Mouse (Mus musculus): ENCODE data around the gene Metap2. TPM values are rescaled to one million over a fixed set of nuclear protein-coding genes. Genes with fewer than 3 reads are reported as not detected.

Gene Metap2
- polyA plus RNA-seq, 1 experiment from 2014 or later, result 198 TPM

GRCm38 (mm10) chr10:93921160-93921559 lies 24.3 kb upstream of the Metap2 start:
- H3K36me3 ChIP-seq, result no peaks in the 10 kb centered on the region
- no peaks in the 10 kb centered on the region for H3K27me3 ChIP-seq (ENCODE audit: insufficient read depth, poor library complexity, severe bottlenecking)
- no peak overlapping the region for H3K4me3 ChIP-seq
- H3K9me3 ChIP-seq, result no peaks in the 10 kb centered on the region
- no peak overlapping the region for H3K27ac ChIP-seq
- DNase-seq (ENCODE audit: low spot score), result no peak
- 93% methylated on average over 4 of the region's 4 CpGs for WGBS
- peaks cover 3% of the 10 kb centered on the region for H3K4me1 ChIP-seq (replicated peaks)

GRCm38 (mm10) chr10:93919227-93919626 lies 22.3 kb upstream of the Metap2 start:
- Histone ChIP-seq H3K27me3 (ENCODE audit: insufficient read depth, poor library complexity, severe bottlenecking) (0 out of 2 replicates have a peak, but pooled peaks cover 5% of the 10 kb centered on the region), H3K4me3 (no peak overlapping the region), H3K4me1 (replicated peaks) (peaks cover 16% of the 10 kb centered on the region), H3K9me3 (no peaks in the 10 kb centered on the region), H3K27ac (no peak overlapping the region), H3K36me3 (no peaks in the 10 kb centered on the region)
- 79% methylated on average over 13 of the region's 13 CpGs for WGBS
- DNase-seq (ENCODE audit: low spot score), result no peak

GRCm38 (mm10) chr10:93918701-93919100 lies 21.8 kb upstream of the Metap2 start:
- H3K27me3 ChIP-seq (ENCODE audit: insufficient read depth, poor library complexity, severe bottlenecking), result 0 out of 2 replicates have a peak, but pooled peaks cover 5% of the 10 kb centered on the region
- no peak overlapping the region for H3K27ac ChIP-seq
- 78% methylated on average over 6 of the region's 6 CpGs for WGBS
- peaks cover 16% of the 10 kb centered on the region for H3K4me1 ChIP-seq (replicated peaks)
- DNase-seq (ENCODE audit: low spot score), result no peak
- no peaks in the 10 kb centered on the region for H3K9me3 ChIP-seq
- no peaks in the 10 kb centered on the region for H3K36me3 ChIP-seq
- H3K4me3 ChIP-seq, result no peak overlapping the region

GRCm38 (mm10) chr10:93918087-93918486 lies 21.2 kb upstream of the Metap2 start:
- DNase-seq (ENCODE audit: low spot score), result no peak
- Histone ChIP-seq H3K27ac (no peak overlapping the region), H3K9me3 (no peaks in the 10 kb centered on the region), H3K4me3 (no peak overlapping the region), H3K36me3 (no peaks in the 10 kb centered on the region), H3K4me1 (replicated peaks) (peaks cover 16% of the 10 kb centered on the region), H3K27me3 (ENCODE audit: insufficient read depth, poor library complexity, severe bottlenecking) (0 out of 2 replicates have a peak, but pooled peaks cover 5% of the 10 kb centered on the region)
- 90% methylated on average over 2 of the region's 2 CpGs for WGBS

- Histone ChIP-seq H3K36me3 (no peaks in the 10 kb centered on the region), H3K4me1 (replicated peaks) (peaks cover 16% of the 10 kb centered on the region), H3K4me3 (no peak overlapping the region), H3K27me3 (ENCODE audit: insufficient read depth, poor library complexity, severe bottlenecking) (0 out of 2 replicates have a peak, but pooled peaks cover 5% of the 10 kb centered on the region), H3K27ac (no peak overlapping the region), H3K9me3 (no peaks in the 10 kb centered on the region)
- 82% methylated on average over 2 of the region's 2 CpGs for WGBS
- DNase-seq (ENCODE audit: low spot score), result no peak
These were observed 19.9 kb upstream of the Metap2 start for GRCm38 (mm10) chr10:93916778-93917177.

GRCm38 (mm10) chr10:93915531-93916275 lies 18.8 kb upstream of the Metap2 start:
- no peaks in the 10 kb centered on the region for H3K9me3 ChIP-seq
- 0 out of 2 replicates have a peak overlapping the region, but pooled peaks have one; percentile 13 for H3K4me3 ChIP-seq
- no peak for DNase-seq (ENCODE audit: low spot score)
- no peaks in the 10 kb centered on the region for H3K36me3 ChIP-seq
- H3K27ac ChIP-seq, result no peak overlapping the region
- H3K27me3 ChIP-seq (ENCODE audit: insufficient read depth, poor library complexity, severe bottlenecking), result 0 out of 2 replicates have a peak, but pooled peaks cover 5% of the 10 kb centered on the region
- H3K4me1 ChIP-seq (replicated peaks), result peaks cover 16% of the 10 kb centered on the region
- WGBS, result 45% methylated on average over 11 of the region's 11 CpGs

- Histone ChIP-seq H3K9me3 (no peaks in the 10 kb centered on the region), H3K27me3 (ENCODE audit: insufficient read depth, poor library complexity, severe bottlenecking) (0 out of 2 replicates have a peak, but pooled peaks cover 5% of the 10 kb centered on the region), H3K4me1 (replicated peaks) (peaks cover 16% of the 10 kb centered on the region), H3K27ac (no peak overlapping the region), H3K36me3 (no peaks in the 10 kb centered on the region), H3K4me3 (no peak overlapping the region)
- no peak for DNase-seq (ENCODE audit: low spot score)
- whole genome bisulfite sequencing, result 90% methylated on average over 5 of the region's 5 CpGs
These were observed 16.6 kb upstream of the Metap2 start for GRCm38 (mm10) chr10:93913525-93913924.

GRCm38 (mm10) chr10:93912917-93913316 lies 16.0 kb upstream of the Metap2 start:
- 95% methylated on average over 1 of the region's 1 CpGs for WGBS
- Histone ChIP-seq H3K4me3 (no peak overlapping the region), H3K27me3 (ENCODE audit: insufficient read depth, poor library complexity, severe bottlenecking) (0 out of 2 replicates have a peak, but pooled peaks cover 5% of the 10 kb centered on the region), H3K9me3 (no peaks in the 10 kb centered on the region), H3K4me1 (replicated peaks) (peaks cover 16% of the 10 kb centered on the region), H3K27ac (no peak overlapping the region), H3K36me3 (no peaks in the 10 kb centered on the region)
- DNase-seq (ENCODE audit: low spot score), result no peak

- Histone ChIP-seq H3K4me1 (replicated peaks) (peaks cover 18% of the 10 kb centered on the region), H3K27ac (no peak overlapping the region), H3K27me3 (ENCODE audit: insufficient read depth, poor library complexity, severe bottlenecking) (0 out of 2 replicates have a peak, but pooled peaks cover 5% of the 10 kb centered on the region), H3K9me3 (no peaks in the 10 kb centered on the region), H3K4me3 (no peak overlapping the region), H3K36me3 (no peaks in the 10 kb centered on the region)
- 92% methylated on average over 5 of the region's 5 CpGs for WGBS
- no peak for DNase-seq (ENCODE audit: low spot score)
These were observed 15.4 kb upstream of the Metap2 start for GRCm38 (mm10) chr10:93912136-93912855.

- H3K4me3 ChIP-seq, result no peak overlapping the region
- WGBS, result 88% methylated on average over 5 of the region's 5 CpGs
- 0 out of 2 replicates have a peak, but pooled peaks cover 5% of the 10 kb centered on the region for H3K27me3 ChIP-seq (ENCODE audit: insufficient read depth, poor library complexity, severe bottlenecking)
- no peak for DNase-seq (ENCODE audit: low spot score)
- H3K4me1 ChIP-seq (replicated peaks), result peaks cover 20% of the 10 kb centered on the region
- no peak overlapping the region for H3K27ac ChIP-seq
- no peaks in the 10 kb centered on the region for H3K9me3 ChIP-seq
- no peaks in the 10 kb centered on the region for H3K36me3 ChIP-seq
These were observed 14.4 kb upstream of the Metap2 start for GRCm38 (mm10) chr10:93911326-93911725.

GRCm38 (mm10) chr10:93909811-93910446 lies 13.0 kb upstream of the Metap2 start:
- no peak overlapping the region for H3K27ac ChIP-seq
- 62% methylated on average over 5 of the region's 5 CpGs for WGBS
- DNase-seq (ENCODE audit: low spot score), result peak; percentile 48

GRCm38 (mm10) chr10:93909015-93909414 lies 12.1 kb upstream of the Metap2 start:
- Histone ChIP-seq H3K4me1 (replicated peaks) (peaks cover 5% of the 10 kb centered on the region; the same call in 1 of the 2 replicates), H3K4me3 (no peak overlapping the region), H3K36me3 (no peaks in the 10 kb centered on the region), H3K27me3 (ENCODE audit: insufficient read depth, poor library complexity, severe bottlenecking) (no peaks in the 10 kb centered on the region), H3K27ac (no peak overlapping the region), H3K9me3 (no peaks in the 10 kb centered on the region)
- no peak for DNase-seq (ENCODE audit: low spot score)
- 78% methylated on average over 1 of the region's 1 CpGs for WGBS

More at GRCm38 (mm10) chr10:93909811-93910446, 13.0 kb upstream of the Metap2 start:
- H3K4me1 ChIP-seq (replicated peaks), result peaks cover 6% of the 10 kb centered on the region
- no peaks in the 10 kb centered on the region for H3K9me3 ChIP-seq
- no peaks in the 10 kb centered on the region for H3K27me3 ChIP-seq (ENCODE audit: insufficient read depth, poor library complexity, severe bottlenecking)
- H3K36me3 ChIP-seq, result no peaks in the 10 kb centered on the region
- no peak overlapping the region for H3K4me3 ChIP-seq

Data from hindbrain, embryonic 10.5 days (tissue).